Mouse (Mus musculus) brown adipose tissue, adult 24 weeks (tissue): ENCODE results near the gene Fam196a. TPM values are rescaled to one million over a fixed set of nuclear protein-coding genes. Genes with fewer than 3 reads are reported as not detected.

Source experiments
- H3K27ac ChIP-seq: fragments of 200-500 bp; replicated peaks from 2 replicates; pipeline ENCODE4 v1.5.1; 2012; ENCODE audit warnings: low read depth, mild to moderate bottlenecking, low read length
- H3K4me1 ChIP-seq: fragments of 200-500 bp; 2 replicates; pipeline ENCODE4 v1.6.1; 2012; ENCODE audit warnings: low read length, mixed read lengths; ENCODE audit not compliant: control insufficient read depth, insufficient read depth, insufficient read length
- H3K4me3 ChIP-seq: fragments of 200-500 bp; 2 replicates; pipeline ENCODE4 v1.5.1; 2012; ENCODE audit warnings: low read depth, mild to moderate bottlenecking, low read length, moderate library complexity; ENCODE audit not compliant: insufficient read depth
- polyA plus RNA-seq: library from polyadenylated mRNA; stranded (reverse); fragments of >200 nt; gene quantifications from 2 replicates; pipeline ENCODE4 v1.2.4, GENCODE M21; 2012; ENCODE audit not compliant: missing spikeins, insufficient read depth, insufficient read length

Fam196a gene
- polyA plus RNA-seq, 1 experiment: 0.40 TPM

- H3K4me3 ChIP-seq: no peak overlapping the region
- no peak overlapping the region for H3K27ac ChIP-seq
- H3K4me1 ChIP-seq: peaks cover 3% of the 10 kb centered on the region; the same call in 1 of the 2 replicates
These were observed 54.7 kb downstream of the Fam196a start for GRCm38 (mm10) chr7:134883516-134883915.

- no peak overlapping the region for H3K27ac ChIP-seq
- peaks cover 3% of the 10 kb centered on the region; the same call in 1 of the 2 replicates for H3K4me1 ChIP-seq
- H3K4me3 ChIP-seq: no peak overlapping the region
These were observed 57.8 kb downstream of the Fam196a start for GRCm38 (mm10) chr7:134880431-134880830.

- Histone ChIP-seq H3K4me1 (peaks cover 3% of the 10 kb centered on the region; the same call in 1 of the 2 replicates), H3K4me3 (no peak overlapping the region), H3K27ac (no peak overlapping the region)
These were observed 59.2 kb downstream of the Fam196a start for GRCm38 (mm10) chr7:134878985-134879384.

- Histone ChIP-seq H3K4me1 (peaks cover 3% of the 10 kb centered on the region), H3K27ac (no peak overlapping the region), H3K4me3 (no peak overlapping the region)
These were observed 65.2 kb downstream of the Fam196a start for GRCm38 (mm10) chr7:134872981-134873380.

- H3K4me1 ChIP-seq: peaks cover 3% of the 10 kb centered on the region
- no peak overlapping the region for H3K4me3 ChIP-seq
- no peak overlapping the region for H3K27ac ChIP-seq
These were observed 65.7 kb downstream of the Fam196a start for GRCm38 (mm10) chr7:134872511-134872910.

- Histone ChIP-seq H3K4me3 (no peak overlapping the region), H3K4me1 (no peaks in the 10 kb centered on the region), H3K27ac (no peak overlapping the region)
These were observed 74.1 kb downstream of the Fam196a start for GRCm38 (mm10) chr7:134864175-134864574.

GRCm38 (mm10) chr7:134862000-134862399, 76.2 kb downstream of the Fam196a start:
- H3K4me3 ChIP-seq: no peak overlapping the region

GRCm38 (mm10) chr7:134842751-134843150, 95.5 kb downstream of the Fam196a start:
- Histone ChIP-seq H3K27ac (no peak overlapping the region), H3K4me1 (no peaks in the 10 kb centered on the region), H3K4me3 (no peak overlapping the region)

More at GRCm38 (mm10) chr7:134862000-134862399, 76.2 kb downstream of the Fam196a start:
- H3K4me1 ChIP-seq: no peaks in the 10 kb centered on the region
- no peak overlapping the region for H3K27ac ChIP-seq

- Histone ChIP-seq H3K4me1 (no peaks in the 10 kb centered on the region), H3K27ac (no peak overlapping the region), H3K4me3 (no peak overlapping the region)
These were observed 98.2 kb downstream of the Fam196a start for GRCm38 (mm10) chr7:134840066-134840465.
